Mouse (Mus musculus) neural tube, embryonic 12.5 days (tissue): Measurements from ENCODE around the gene Dnajc9. TPM values are rescaled to one million over a fixed set of nuclear protein-coding genes. Genes with fewer than 3 reads are reported as not detected.

Experiments
- ATAC-seq: fragments of 200-750 bp; cut with Nextera tagmentation; 2 replicates; pipeline ENCODE4 v1.8.0; 2017; ENCODE audit warnings: low read depth, mild to moderate bottlenecking, moderate TSS enrichment, moderate library complexity; ENCODE audit not compliant: low FRiP score
- H3K27ac ChIP-seq: fragments of 300-500 bp; sonication (generic); 2 replicates; pipeline ENCODE4 v1.5.1; 2016
- H3K27me3 ChIP-seq: fragments of 300-500 bp; sonication (generic); replicated peaks from 2 replicates; pipeline ENCODE4 v1.6.1; 2016; ENCODE audit warnings: mild to moderate bottlenecking
- H3K36me3 ChIP-seq: fragments of 300-500 bp; sonication (generic); 2 replicates; pipeline ENCODE4 v1.6.1; 2016; ENCODE audit warnings: mild to moderate bottlenecking
- H3K4me1 ChIP-seq: fragments of 300-500 bp; sonication (generic); 2 replicates; pipeline ENCODE4 v1.6.1; 2016
- H3K4me2 ChIP-seq: fragments of 300-500 bp; sonication (generic); replicated peaks from 2 replicates; pipeline ENCODE4 v1.6.1; 2016; ENCODE audit warnings: mild to moderate bottlenecking
- H3K4me3 ChIP-seq: fragments of 300-500 bp; sonication (generic); 2 replicates; pipeline ENCODE4 v1.5.1; 2016
- H3K9ac ChIP-seq: fragments of 300-500 bp; sonication (generic); 2 replicates; pipeline ENCODE4 v1.6.1; 2016; ENCODE audit warnings: mild to moderate bottlenecking
- H3K9me3 ChIP-seq: fragments of 300-500 bp; sonication (generic); 2 replicates; pipeline ENCODE4 v1.6.1; 2016; ENCODE audit warnings: mild to moderate bottlenecking
- WGBS: fragments of 180-500 bp; shearing (Covaris S2); methylation state at CpG from one replicate; pipeline ENCODE4 v1.1.7; 2016; 5-methylcytosine and 5-hydroxymethylcytosine counted together
- polyA plus RNA-seq: library from polyadenylated mRNA; unstranded; fragments of >200 nt; fragmentation: Nextera tagmentation; extraction: Ambion mirVana; gene quantifications from 2 replicates; pipeline ENCODE4 v1.2.1, GENCODE M21; 2016

The Dnajc9 gene
- polyA plus RNA-seq, 1 experiment from 2014 or later: 171 TPM

DNA sequence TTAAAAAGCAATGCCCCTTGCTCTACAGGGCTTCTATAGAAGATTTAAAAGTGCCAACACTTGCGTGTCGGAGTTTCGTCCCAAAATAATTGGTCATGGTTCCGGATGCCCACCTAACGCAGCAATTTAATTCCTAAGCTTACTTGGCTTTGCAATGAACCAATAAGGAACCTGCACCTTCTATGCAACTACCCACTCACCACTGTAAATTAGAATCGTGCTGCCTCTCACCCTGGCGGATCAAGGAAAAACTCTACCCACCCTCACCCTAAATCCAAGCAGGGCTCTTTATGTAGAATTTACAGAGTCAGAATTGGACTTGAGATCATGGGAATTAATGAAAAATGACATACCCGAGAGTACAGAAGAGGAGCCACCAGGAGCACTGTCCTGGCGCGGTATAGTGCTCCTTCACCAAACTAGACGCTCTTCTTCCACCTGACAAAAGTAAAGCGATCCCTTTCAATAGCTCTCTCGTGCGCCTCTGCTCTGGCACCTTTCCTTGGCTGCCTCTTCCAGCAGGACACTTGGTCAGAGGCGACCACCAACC, 41.2 kb downstream of the Dnajc9 start:
- 4% methylated on average over 15 of the region's 15 CpGs for WGBS

GRCm38 (mm10) chr14:20345885-20346284, 42.8 kb downstream of the Dnajc9 start:
- Histone ChIP-seq H3K27me3 (no peaks in the 10 kb centered on the region), H3K27ac (no peak overlapping the region), H3K36me3 (peaks cover 26% of the 10 kb centered on the region), H3K4me2 (no peak overlapping the region), H3K9me3 (no peaks in the 10 kb centered on the region), H3K4me1 (peaks cover 12% of the 10 kb centered on the region), H3K9ac (no peak overlapping the region), H3K4me3 (no peak overlapping the region)
- 93% methylated on average over 9 of the region's 9 CpGs for WGBS
- ATAC-seq: no peak

More for the DNA sequence above, 41.2 kb downstream of the Dnajc9 start:
- H3K4me1 ChIP-seq: peaks cover 12% of the 10 kb centered on the region
- no peaks in the 10 kb centered on the region for H3K27me3 ChIP-seq
- peak; percentile 38; the same call in 1 of the 2 replicates for ATAC-seq
- H3K4me2 ChIP-seq: peak overlapping the region; percentile 78
- H3K36me3 ChIP-seq: peaks cover 21% of the 10 kb centered on the region
- 0 out of 2 replicates have a peak overlapping the region, but pooled peaks have one; percentile 27 for H3K27ac ChIP-seq
- H3K9ac ChIP-seq: peak overlapping the region; percentile 86
- no peaks in the 10 kb centered on the region for H3K9me3 ChIP-seq
- H3K4me3 ChIP-seq: peak overlapping the region; percentile 66

DNA sequence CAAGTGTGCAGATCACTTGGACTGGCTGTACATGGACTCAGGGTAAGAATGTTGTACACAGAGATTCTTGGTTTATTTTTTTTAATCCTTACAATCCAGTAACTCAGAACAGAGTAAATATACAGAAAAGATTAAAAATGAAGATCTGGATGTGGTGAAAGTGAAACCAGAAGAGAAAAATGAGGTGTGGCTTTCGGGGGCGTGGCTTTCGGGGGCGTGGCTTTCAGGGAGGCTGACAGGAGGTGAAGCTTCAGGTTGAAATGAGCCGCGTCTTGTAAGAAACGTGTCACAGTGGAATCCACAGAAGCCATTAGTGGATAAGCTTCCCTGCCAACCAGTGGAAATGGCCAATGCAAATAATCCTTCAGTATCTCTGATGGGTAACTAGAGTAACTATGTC, 47.8 kb downstream of the Dnajc9 start:
- H3K4me3 ChIP-seq: no peak overlapping the region
- no peaks in the 10 kb centered on the region for H3K9me3 ChIP-seq
- peaks cover 50% of the 10 kb centered on the region for H3K36me3 ChIP-seq
- no peaks in the 10 kb centered on the region for H3K27me3 ChIP-seq
- ATAC-seq: no peak
- 85% methylated on average over 7 of the region's 7 CpGs for WGBS
- no peak overlapping the region for H3K9ac ChIP-seq
- no peak overlapping the region for H3K4me2 ChIP-seq
- H3K27ac ChIP-seq: no peak overlapping the region
- no peaks in the 10 kb centered on the region for H3K4me1 ChIP-seq

- H3K27me3 ChIP-seq: no peaks in the 10 kb centered on the region
- no peaks in the 10 kb centered on the region for H3K4me1 ChIP-seq
- ATAC-seq: no peak
- no peak overlapping the region for H3K27ac ChIP-seq
- H3K4me2 ChIP-seq: no peak overlapping the region
- H3K36me3 ChIP-seq: peaks cover 52% of the 10 kb centered on the region
- H3K4me3 ChIP-seq: no peak overlapping the region
- H3K9me3 ChIP-seq: no peaks in the 10 kb centered on the region
- no peak overlapping the region for H3K9ac ChIP-seq
- WGBS: 84% methylated on average over 8 of the region's 8 CpGs
Observed at GRCm38 (mm10) chr14:20340149-20340548, 48.6 kb downstream of the Dnajc9 start.

- H3K4me1 ChIP-seq: no peaks in the 10 kb centered on the region
- no peaks in the 10 kb centered on the region for H3K27me3 ChIP-seq
- no peak overlapping the region for H3K27ac ChIP-seq
- no peak overlapping the region for H3K4me3 ChIP-seq
- no peak for ATAC-seq
- H3K36me3 ChIP-seq: peaks cover 52% of the 10 kb centered on the region
- no peak overlapping the region for H3K9ac ChIP-seq
- H3K9me3 ChIP-seq: no peaks in the 10 kb centered on the region
- 96% methylated on average over 5 of the region's 5 CpGs for WGBS
- no peak overlapping the region for H3K4me2 ChIP-seq
Observed at GRCm38 (mm10) chr14:20339415-20339814, 49.3 kb downstream of the Dnajc9 start.

Other genes starting within 250 kb of the Dnajc9 start
- 7.8 and 8.4 TPM in 2 replicates for gene Kcnk5, start 207.1 kb downstream of the Dnajc9 start, polyA plus RNA-seq
- not detected in 2 replicates for gene Kcnk16, start 119.7 kb downstream of the Dnajc9 start, polyA plus RNA-seq
- 10.1 and 10.7 TPM in 2 replicates for gene Nudt13, start 94.2 kb downstream of the Dnajc9 start, polyA plus RNA-seq
- gene Ecd, start 40.8 kb downstream of the Dnajc9 start, polyA plus RNA-seq: 61.0 and 61.9 TPM in 2 replicates
- gene Fam149b, start 40.7 kb downstream of the Dnajc9 start, polyA plus RNA-seq: 51.6 and 52.1 TPM in 2 replicates
- gene Mrps16, start 4.7 kb upstream of the Dnajc9 start, polyA plus RNA-seq: 64.4 and 68.0 TPM in 2 replicates
- gene Cfap70, start 63.3 kb upstream of the Dnajc9 start, polyA plus RNA-seq: 0.23 and 0.41 TPM in 2 replicates
- gene Anxa7, start 91.2 kb upstream of the Dnajc9 start, polyA plus RNA-seq: 14.4 and 14.6 TPM in 2 replicates
- 0.98 and 1.4 TPM in 2 replicates for gene Mss51, start 108.0 kb upstream of the Dnajc9 start, polyA plus RNA-seq
- gene Ppp3cb, start 157.7 kb upstream of the Dnajc9 start, polyA plus RNA-seq: 65.7 and 66.5 TPM in 2 replicates